In genomic region chr1:73362122-73362521, GRCm38 (mm10) we compare ENCODE assay signal across 9 mouse cellular contexts.
DNase-seq lines count a peak whose midpoint lies in the region; ATAC-seq and TF ChIP-seq lines count a peak whose summit lies in the region.
"Had no signal": no experiment of that assay in that cellular context is flagged by ENCODE, and none has a peak within 500 bp of the region (broad histone marks: within the 10 kb centered on the region; RNA-seq: fewer than 3 reads in every experiment).

No protein-coding gene starts in this region.

- TF ChIP-seq EP300 in heart, postnatal 0 days (IDR thresholded peaks at IDR 0.05; ENCODE audit: low read depth), result peak; percentile 91

- H3K27ac ChIP-seq in forebrain, embryonic 10.5 days, result peak overlapping the region; percentile 76
- no peak overlapping the region for H3K27ac ChIP-seq in forebrain, embryonic 13.5 days
- peak overlapping the region; percentile 90 for H3K27ac ChIP-seq in heart, postnatal 0 days (ENCODE audit: low read depth)
- H3K27ac ChIP-seq in limb, embryonic 14.5 days (replicated peaks; ENCODE audit: low read depth, low read length), result 0 out of 2 replicates have a peak overlapping the region, but pooled peaks have one; percentile 52
- H3K27ac ChIP-seq: macrophage had no signal

- H3K4me1 ChIP-seq in forebrain, embryonic 10.5 days, result peaks cover 39% of the 10 kb centered on the region
- H3K4me1 ChIP-seq in forebrain, embryonic 13.5 days, result peaks cover 27% of the 10 kb centered on the region
- peaks cover 38% of the 10 kb centered on the region for H3K4me1 ChIP-seq in heart, postnatal 0 days (ENCODE audit: control insufficient read depth, insufficient read depth)
- peaks cover 39% of the 10 kb centered on the region for H3K4me1 ChIP-seq in limb, embryonic 14.5 days (ENCODE audit: control insufficient read depth, insufficient read depth, low read length)

- H3K9me3 ChIP-seq in forebrain, embryonic 10.5 days, result no peaks in the 10 kb centered on the region
- H3K9me3 ChIP-seq in forebrain, embryonic 13.5 days (replicated peaks), result no peaks in the 10 kb centered on the region
- no peaks in the 10 kb centered on the region for H3K9me3 ChIP-seq in heart, postnatal 0 days (replicated peaks; ENCODE audit: control insufficient read depth, low read length)
- H3K9me3 ChIP-seq in limb, embryonic 14.5 days (ENCODE audit: control insufficient read depth, low read length), result no peaks in the 10 kb centered on the region

- no peak for ATAC-seq in forebrain, embryonic 13.5 days
- peak; percentile 88 for ATAC-seq in heart, postnatal 0 days (ENCODE audit: insufficient read depth, low read depth)
- no peak for ATAC-seq in limb, embryonic 14.5 days (ENCODE audit: low FRiP score, low read depth)
- ATAC-seq in erythroblast, adult 5-6 weeks (replicated peaks; ENCODE audit: low FRiP score, poor library complexity, severe bottlenecking), result no peak

- no peak; the same call in 1 of the 2 replicates for TF ChIP-seq CTCF in heart, postnatal 0 days (IDR thresholded peaks at IDR 0.05; ENCODE audit: low read depth)

- H3K36me3 ChIP-seq in forebrain, embryonic 10.5 days (replicated peaks), result no peaks in the 10 kb centered on the region
- no peaks in the 10 kb centered on the region for H3K36me3 ChIP-seq in forebrain, embryonic 13.5 days (ENCODE audit: poor library complexity, severe bottlenecking)
- no peaks in the 10 kb centered on the region for H3K36me3 ChIP-seq in heart, postnatal 0 days (replicated peaks; ENCODE audit: control insufficient read depth, insufficient read depth, low read length)
- no peaks in the 10 kb centered on the region for H3K36me3 ChIP-seq in limb, embryonic 14.5 days (ENCODE audit: control insufficient read depth, insufficient read depth, low read length)

- WGBS in forebrain, embryonic 10.5 days, result 79% methylated on average over 1 of the region's 1 CpGs
- WGBS in forebrain, embryonic 13.5 days, result 63% methylated on average over 1 of the region's 1 CpGs
- WGBS in heart, postnatal 0 days, result 31% methylated on average over 1 of the region's 1 CpGs
- 35% methylated on average over 1 of the region's 1 CpGs for WGBS in limb, embryonic 14.5 days

- no peak overlapping the region for H3K4me3 ChIP-seq in forebrain, embryonic 10.5 days
- no peak overlapping the region for H3K4me3 ChIP-seq in forebrain, embryonic 13.5 days
- H3K4me3 ChIP-seq in heart, postnatal 0 days (ENCODE audit: low read depth, low read length), result no peak overlapping the region
- H3K4me3 ChIP-seq in limb, embryonic 14.5 days (replicated peaks; ENCODE audit: low read length), result no peak overlapping the region

- H3K9ac ChIP-seq in forebrain, embryonic 13.5 days, result no peak overlapping the region
- H3K9ac ChIP-seq in heart, postnatal 0 days (replicated peaks; ENCODE audit: low read depth, low read length), result no peak overlapping the region
- H3K9ac ChIP-seq in limb, embryonic 14.5 days (ENCODE audit: low read depth, low read length, severe bottlenecking), result no peak overlapping the region

- no peak for DNase-seq in forebrain, embryonic 10.5 days (ENCODE audit: extremely low spot score, low spot score)
- DNase-seq in adrenal gland, postnatal 25 days, result peak; percentile 64
- DNase-seq in heart, postnatal 0 days (ENCODE audit: low spot score), result peak; percentile 80
- peak; percentile 55 for DNase-seq in limb, embryonic 14.5 days (ENCODE audit: low spot score)
- no peak for DNase-seq in right cerebral cortex, postnatal 36 days (ENCODE audit: low spot score in 2 of 2)
- DNase-seq in frontal cortex, postnatal 10 days (ENCODE audit: low spot score in 2 of 2), result no peak

- no peak overlapping the region for H3K4me2 ChIP-seq in forebrain, embryonic 13.5 days
- H3K4me2 ChIP-seq in heart, postnatal 0 days (ENCODE audit: low read depth, low read length), result no peak overlapping the region
- H3K4me2 ChIP-seq in limb, embryonic 14.5 days (replicated peaks; ENCODE audit: low read depth, low read length, severe bottlenecking), result no peak overlapping the region

- H3K27me3 ChIP-seq in forebrain, embryonic 10.5 days (ENCODE audit: poor library complexity, severe bottlenecking), result no peaks in the 10 kb centered on the region
- H3K27me3 ChIP-seq in forebrain, embryonic 13.5 days, result no peaks in the 10 kb centered on the region
- H3K27me3 ChIP-seq in heart, postnatal 0 days (ENCODE audit: control insufficient read depth, insufficient read depth, low read length), result no peaks in the 10 kb centered on the region
- no peaks in the 10 kb centered on the region for H3K27me3 ChIP-seq in limb, embryonic 14.5 days (ENCODE audit: control insufficient read depth, insufficient read depth, low read length)

- no peak for TF ChIP-seq POLR2A in limb, embryonic 14.5 days (IDR thresholded peaks at IDR 0.05; ENCODE audit: borderline replicate concordance, extremely low read depth, insufficient read depth, insufficient read length)

Comparison
In these comparisons a context has a peak if more than half of its experiments do, and no peak if none do; other contexts are left out.
1. DNase-seq: peak in adrenal gland, postnatal 25 days (single experiment), heart, postnatal 0 days (single experiment) and limb, embryonic 14.5 days (single experiment); none in forebrain, embryonic 10.5 days (single experiment), right cerebral cortex, postnatal 36 days (0 of 2) and frontal cortex, postnatal 10 days (0 of 2).